In genomic region chr2:119288270-119288882, GRCm38 (mm10) we compare ENCODE assay signal across 8 mouse cellular contexts. TPM values are rescaled to one million over a fixed set of nuclear protein-coding genes. Genes with fewer than 3 reads are reported as not detected.
A peak's percentile ranks its signal among the peaks of the same experiment; 100 is the strongest.
DNase-seq lines count a peak whose midpoint lies in the region; ATAC-seq lines count a peak whose summit lies in the region.

Gene Vps18 (plus strand): TSS chr2:119288740.

- H3K27me3 ChIP-seq in hindbrain, embryonic 14.5 days (ENCODE audit: control insufficient read depth, insufficient read depth, low read length) = no peaks in the 10 kb centered on the region

- H3K9ac ChIP-seq in hindbrain, embryonic 14.5 days = peak within 1 kb of the TSS; percentile 78

- H3K4me1 ChIP-seq in hindbrain, embryonic 14.5 days (replicated peaks; ENCODE audit: control insufficient read depth, insufficient read depth, low read length) = peaks cover 14% of the 10 kb centered on the region

- peak within 1 kb of the TSS; percentile 63 for H3K27ac ChIP-seq in hindbrain, embryonic 14.5 days

- WGBS in hindbrain, embryonic 14.5 days = 2% methylated on average over 31 of the region's 31 CpGs

- peak within 1 kb of the TSS; percentile 66 for H3K4me3 ChIP-seq in hindbrain, embryonic 14.5 days (replicated peaks; ENCODE audit: low read length)

- peaks cover 32% of the 10 kb centered on the region for H3K36me3 ChIP-seq in hindbrain, embryonic 14.5 days (replicated peaks; ENCODE audit: control insufficient read depth, insufficient read depth)

- DNase-seq in R1 (ENCODE audit: low read depth, low spot score) = peak; percentile 98
- peak; percentile 99 for DNase-seq in cerebellum, postnatal 25 days
- DNase-seq in frontal cortex, postnatal 25 days (ENCODE audit: low spot score in 2 of 2) = peak; percentile 94 to 99
- peak; percentile 99 for DNase-seq in hindbrain, embryonic 14.5 days (ENCODE audit: low spot score)
- peak; percentile 98 to 99 for DNase-seq in layer of hippocampus, postnatal 36 days
- DNase-seq in lung, postnatal 36 days = peak; percentile 99
- peak; percentile 98 for DNase-seq in retina, postnatal 1 day
- peak; percentile 95 to 97 for DNase-seq in urinary bladder, adult 18-20 months (ENCODE audit: low spot score in 2 of 2)

- peak; percentile 96 for ATAC-seq in hindbrain, embryonic 14.5 days (ENCODE audit: low FRiP score)

- H3K4me2 ChIP-seq in hindbrain, embryonic 14.5 days (replicated peaks) = peak within 1 kb of the TSS; percentile 93

- no peaks in the 10 kb centered on the region for H3K9me3 ChIP-seq in hindbrain, embryonic 14.5 days (ENCODE audit: control insufficient read depth, low read length)

RNA-seq across cellular contexts. Expression of gene Vps18, which starts in this region (rescaled TPM):
- polyA plus RNA-seq in hindbrain, embryonic 14.5 days (2014; fragmentation: Nextera tagmentation; extraction: Ambion mirVana) = 19.3 and 19.7 TPM in 2 replicates
- 10 to 100 TPM; 40.6 to 41.5 TPM for total RNA-seq in layer of hippocampus, postnatal 36 days (2021)

Comparison
In these comparisons a context has a peak if more than half of its experiments do, and no peak if none do; other contexts are left out.
1. Peak in every context shown above with its lines: DNase-seq, ATAC-seq, H3K4me3 ChIP-seq and H3K27ac ChIP-seq.